Mouse (Mus musculus) right cerebral cortex, adult 2 months (tissue): Measurements from ENCODE around the gene Miga1.

Experiments used
- DNase-seq, 2 experiments: peaks; one replicate each; pipeline ENCODE4 v3.0.0; 2021 to 2022; ENCODE audit warnings: low spot score in 2 of 2

The Miga1 gene

GRCm38 (mm10) chr3:152245273-152245910 is 94.8 kb downstream of the Miga1 start:
- DNase-seq: no peak

DNA sequence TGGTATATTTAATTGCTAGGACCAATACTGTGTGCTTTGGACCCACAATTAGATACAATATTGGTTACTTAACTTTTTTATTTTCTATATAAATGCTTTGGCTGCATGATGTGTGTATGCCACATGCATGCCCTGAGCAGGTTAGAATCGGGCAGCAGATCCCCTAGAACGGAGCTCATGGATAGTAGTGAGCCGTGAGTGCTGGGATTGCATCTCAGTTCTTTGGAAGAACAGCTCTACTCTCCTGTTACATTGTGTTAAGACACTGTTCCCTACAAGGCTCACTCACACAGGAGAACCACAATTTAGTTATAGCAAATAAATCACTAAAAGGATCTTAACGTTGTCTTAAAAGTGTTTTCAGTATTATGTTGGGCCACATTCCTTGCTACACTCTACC is 96.9 kb downstream of the Miga1 start:
- no peak for DNase-seq

GRCm38 (mm10) chr3:152241098-152241497 is 99.1 kb downstream of the Miga1 start:
- no peak for DNase-seq

GRCm38 (mm10) chr3:152239592-152239991 is 100.6 kb downstream of the Miga1 start:
- no peak for DNase-seq

DNA sequence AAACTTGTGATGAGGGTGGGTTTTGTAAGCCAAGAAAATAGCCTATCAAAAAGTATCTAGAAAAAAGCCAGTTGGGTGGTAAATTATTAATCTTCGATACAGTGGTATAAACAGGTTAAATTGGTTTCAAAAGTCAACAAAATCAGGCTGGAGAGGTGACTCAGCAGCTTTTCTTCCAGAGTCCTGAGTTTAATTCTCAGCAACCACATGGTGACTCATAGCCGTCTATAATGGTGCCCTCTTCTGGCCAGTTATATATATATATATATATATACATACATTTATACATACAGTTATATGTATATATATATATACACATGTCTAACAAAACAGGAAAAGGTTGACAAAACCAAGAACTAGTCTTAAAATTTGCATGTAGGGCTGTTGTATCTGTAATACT is 101.4 kb downstream of the Miga1 start:
- no peak for DNase-seq

DNA sequence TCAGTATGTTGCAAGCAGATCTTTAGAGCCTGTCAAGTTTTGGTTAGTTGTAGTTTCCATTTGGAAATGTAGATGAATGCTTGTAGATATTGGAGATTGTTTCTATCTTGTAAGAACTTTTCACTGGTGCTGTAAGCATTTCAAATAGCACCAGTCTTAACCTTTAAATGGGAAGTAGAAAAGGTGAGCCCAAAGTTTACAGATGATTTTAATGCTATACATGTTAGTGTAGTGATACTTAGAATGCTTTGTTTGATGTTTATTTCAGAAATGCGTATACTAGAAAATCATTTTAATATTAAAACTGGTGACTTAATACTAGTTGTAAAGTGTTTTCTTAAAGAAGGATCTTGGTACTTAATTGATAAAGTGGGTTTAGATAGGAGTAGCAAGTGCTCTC is 104.4 kb downstream of the Miga1 start:
- DNase-seq: no peak

GRCm38 (mm10) chr3:152235238-152235637 is 105.0 kb downstream of the Miga1 start:
- no peak for DNase-seq

GRCm38 (mm10) chr3:152231333-152232100 is 108.7 kb downstream of the Miga1 start:
- DNase-seq: no peak

GRCm38 (mm10) chr3:152229271-152229670 is 110.9 kb downstream of the Miga1 start:
- DNase-seq: no peak

GRCm38 (mm10) chr3:152228843-152229242 is 111.4 kb downstream of the Miga1 start:
- no peak for DNase-seq

GRCm38 (mm10) chr3:152225906-152226305 is 114.3 kb downstream of the Miga1 start:
- DNase-seq: no peak

GRCm38 (mm10) chr3:152224918-152225317 is 115.3 kb downstream of the Miga1 start:
- no peak for DNase-seq
